Mouse (Mus musculus) stomach, postnatal 0 days (tissue): ENCODE data around the gene Gm49361. TPM values are rescaled to one million over a fixed set of nuclear protein-coding genes. Genes with fewer than 3 reads are reported as not detected.
A peak's percentile ranks its signal among the peaks of the same experiment; 100 is the strongest.

Experiments
- ATAC-seq: fragments of 200-750 bp; cut with Nextera tagmentation; 2 replicates; pipeline ENCODE4 v1.8.0; 2017; ENCODE audit not compliant: low FRiP score, low TSS enrichment
- DNase-seq: peaks from one replicate; pipeline ENCODE4 v3.0.0-alpha.2; 2016; ENCODE audit warnings: low spot score
- H3K27ac ChIP-seq: fragments of 300-500 bp; sonication (generic); replicated peaks from 2 replicates; pipeline ENCODE4 v1.5.1; 2014; ENCODE audit warnings: mild to moderate bottlenecking, control low read depth
- H3K27me3 ChIP-seq: fragments of 300-500 bp; sonication (generic); 2 replicates; pipeline ENCODE4 v1.6.1; 2014; ENCODE audit warnings: low read length; ENCODE audit not compliant: control insufficient read depth, insufficient read depth
- H3K36me3 ChIP-seq: fragments of 300-500 bp; sonication (generic); 2 replicates; pipeline ENCODE4 v1.6.1; 2014; ENCODE audit warnings: low read length, mixed read lengths; ENCODE audit not compliant: control insufficient read depth, insufficient read depth
- H3K4me1 ChIP-seq: fragments of 300-500 bp; sonication (generic); replicated peaks from 2 replicates; pipeline ENCODE4 v1.6.1; 2014; ENCODE audit warnings: antibody characterized with exemption; ENCODE audit not compliant: control insufficient read depth, insufficient read depth
- H3K4me2 ChIP-seq: fragments of 300-500 bp; sonication (generic); replicated peaks from 2 replicates; pipeline ENCODE4 v1.6.1; 2014; ENCODE audit warnings: low read depth, mild to moderate bottlenecking, control low read depth, moderate library complexity
- H3K4me3 ChIP-seq: fragments of 300-500 bp; sonication (generic); 2 replicates; pipeline ENCODE4 v1.5.1; 2014; ENCODE audit warnings: low read depth, low read length, control low read depth
- H3K9ac ChIP-seq: fragments of 300-500 bp; sonication (generic); 2 replicates; pipeline ENCODE4 v1.6.1; 2014; ENCODE audit warnings: mild to moderate bottlenecking, low read length, control low read depth, mixed read lengths
- H3K9me3 ChIP-seq: fragments of 300-500 bp; sonication (generic); 2 replicates; pipeline ENCODE4 v1.6.1; 2016; ENCODE audit warnings: low read length; ENCODE audit not compliant: control insufficient read depth
- CTCF ChIP-seq: IDR thresholded peaks from 2 replicates; pipeline ENCODE4 v1.5.1; 2016; ENCODE audit warnings: antibody characterized with exemption, low read depth, mild to moderate bottlenecking, moderate library complexity
- EP300 ChIP-seq: optimal IDR thresholded peaks from 2 replicates; pipeline ENCODE3; 2016; ENCODE audit warnings: antibody characterized with exemption
- WGBS: fragments of 180-500 bp; shearing (Covaris S2); extraction: QIAGEN DNeasy Blood & Tissue Kit; methylation state at CpG from one replicate; pipeline ENCODE4 v1.1.7; 2014; 5-methylcytosine and 5-hydroxymethylcytosine counted together
- polyA plus RNA-seq: library from polyadenylated mRNA; unstranded; fragments of >200 nt; fragmentation: Nextera tagmentation; extraction: Ambion mirVana; gene quantifications from 2 replicates; pipeline ENCODE4 v1.2.1, GENCODE M21; 2015

The Gm49361 gene
- polyA plus RNA-seq, 1 experiment from 2014 or later: not detected

DNA sequence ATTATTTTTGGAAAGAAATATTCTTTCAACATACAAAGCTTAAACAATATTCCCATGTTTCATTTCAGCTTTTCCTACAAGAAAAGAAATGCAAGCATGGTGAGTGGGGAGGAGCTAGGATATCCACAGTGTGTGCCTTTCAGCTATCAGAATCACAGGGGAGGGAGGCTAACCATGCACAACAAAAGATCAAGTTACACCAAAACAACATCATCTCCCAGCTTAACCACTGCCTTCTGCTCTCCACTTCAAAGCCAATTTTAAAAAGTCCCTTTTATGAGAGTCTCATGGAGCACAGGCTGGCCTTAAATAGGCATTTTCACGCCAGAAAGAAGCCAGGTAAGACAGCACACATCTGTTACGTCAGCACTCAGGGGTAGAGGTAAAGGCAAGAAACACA lies 134.9 kb downstream of the Gm49361 start:
- ATAC-seq (no peak), DNase-seq (no peak)
- Histone ChIP-seq H3K36me3 (no peaks in the 10 kb centered on the region), H3K9me3 (no peaks in the 10 kb centered on the region), H3K4me2 (no peak overlapping the region), H3K27me3 (no peaks in the 10 kb centered on the region), H3K4me3 (no peak overlapping the region), H3K4me1 (0 out of 2 replicates have a peak, but pooled peaks cover 3% of the 10 kb centered on the region), H3K9ac (no peak overlapping the region), H3K27ac (no peak overlapping the region)
- TF ChIP-seq EP300: no peak
- TF ChIP-seq CTCF: no peak
- 80% methylated on average over 2 of the region's 2 CpGs for WGBS

DNA sequence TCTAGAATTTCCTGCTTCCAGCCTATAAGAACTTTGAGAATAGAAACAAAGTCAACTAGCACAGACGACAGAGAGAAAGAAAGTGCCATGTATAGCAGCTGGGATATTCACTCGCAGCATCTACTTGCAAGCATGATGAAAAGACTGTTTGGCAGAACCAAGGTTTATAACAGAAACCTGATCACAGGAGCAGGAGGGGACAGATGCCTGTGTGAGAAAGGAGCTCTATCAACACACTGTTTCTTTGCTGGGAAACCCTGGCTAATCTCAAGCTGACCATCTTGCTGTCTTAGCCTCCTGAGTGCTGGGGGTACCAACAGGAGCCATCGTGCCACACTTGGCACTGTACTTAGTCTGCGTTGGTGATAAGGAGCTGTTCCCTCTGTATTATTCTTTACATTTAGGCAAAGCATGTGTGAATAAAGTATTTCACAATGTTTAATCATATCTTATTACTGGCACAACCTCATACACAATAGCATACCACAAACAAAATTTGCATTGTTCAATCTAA lies 136.0 kb downstream of the Gm49361 start:
- H3K27ac ChIP-seq: no peak overlapping the region
- H3K4me1 ChIP-seq: 0 out of 2 replicates have a peak, but pooled peaks cover 3% of the 10 kb centered on the region
- no peak for ATAC-seq
- no peak overlapping the region for H3K9ac ChIP-seq
- no peak for TF ChIP-seq CTCF
- no peak for TF ChIP-seq EP300
- WGBS: 71% methylated on average over 4 of the region's 4 CpGs
- H3K27me3 ChIP-seq: no peaks in the 10 kb centered on the region
- no peak overlapping the region for H3K4me3 ChIP-seq
- no peak overlapping the region for H3K4me2 ChIP-seq
- H3K9me3 ChIP-seq: no peaks in the 10 kb centered on the region
- no peak for DNase-seq
- H3K36me3 ChIP-seq: no peaks in the 10 kb centered on the region

DNA sequence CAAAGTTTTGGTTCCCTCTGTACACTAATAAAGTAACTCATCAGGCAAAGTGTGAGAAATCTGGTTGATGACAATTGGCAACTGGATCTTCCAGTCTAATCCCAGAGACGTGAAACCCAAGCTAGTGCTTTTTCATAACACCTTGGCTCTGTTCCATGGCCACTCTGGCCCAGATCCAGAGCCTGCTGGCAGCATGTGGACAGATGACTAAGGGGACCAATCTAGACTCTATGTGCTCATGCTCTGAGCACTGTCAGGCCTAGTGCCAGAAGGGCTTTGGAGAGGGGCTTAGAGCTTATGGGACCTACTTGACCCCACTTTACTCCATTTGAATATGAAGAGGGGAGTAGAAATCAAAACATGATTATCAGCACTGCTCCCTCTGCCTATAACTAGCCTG lies 138.4 kb downstream of the Gm49361 start:
- TF ChIP-seq CTCF (no peak), EP300 (no peak)
- Histone ChIP-seq H3K9me3 (no peaks in the 10 kb centered on the region), H3K36me3 (0 out of 2 replicates have a peak, but pooled peaks cover 2% of the 10 kb centered on the region), H3K27ac (0 out of 2 replicates have a peak overlapping the region, but pooled peaks have one; percentile 9), H3K27me3 (no peaks in the 10 kb centered on the region), H3K4me1 (0 out of 2 replicates have a peak, but pooled peaks cover 3% of the 10 kb centered on the region), H3K4me3 (no peak overlapping the region), H3K9ac (no peak overlapping the region), H3K4me2 (no peak overlapping the region)
- ATAC-seq (peak; percentile 80; the same call in 1 of the 2 replicates), DNase-seq (peak; percentile 87)
- 4% methylated on average over 1 of the region's 1 CpGs for WGBS

DNA sequence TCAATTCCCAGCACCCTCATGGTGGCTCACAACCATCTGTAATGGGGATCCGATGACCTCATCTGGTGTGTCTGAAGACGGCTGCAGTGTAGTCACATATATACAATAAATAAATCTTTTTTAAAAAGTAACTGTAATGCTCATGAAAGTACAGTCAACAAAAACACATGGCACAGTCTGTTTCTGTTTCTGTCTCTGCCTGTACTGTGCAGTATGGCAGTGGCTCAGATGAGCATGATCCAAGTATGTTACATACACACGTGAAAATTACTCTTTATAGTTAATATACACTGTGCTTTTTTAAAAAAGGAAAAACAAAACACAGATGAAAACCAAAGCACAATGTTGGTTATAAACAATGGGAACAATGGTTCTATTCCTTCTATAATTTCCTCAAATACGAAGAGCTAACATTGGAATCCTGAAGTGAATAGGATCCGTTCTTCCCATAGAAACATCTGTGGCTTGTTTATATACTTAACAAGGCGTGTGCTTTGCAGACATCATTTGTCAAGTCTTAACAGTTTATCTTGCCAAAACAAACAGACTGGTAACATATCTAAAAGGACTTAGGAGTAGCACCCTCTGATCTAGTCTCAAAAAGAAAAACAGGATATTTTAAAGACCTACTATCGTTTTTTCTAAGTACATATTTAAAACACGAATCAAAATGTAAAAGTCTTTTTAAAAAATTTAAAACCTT lies 139.1 kb downstream of the Gm49361 start:
- Histone ChIP-seq H3K36me3 (0 out of 2 replicates have a peak, but pooled peaks cover 2% of the 10 kb centered on the region), H3K9ac (no peak overlapping the region), H3K4me2 (no peak overlapping the region), H3K27me3 (no peaks in the 10 kb centered on the region), H3K4me1 (0 out of 2 replicates have a peak, but pooled peaks cover 3% of the 10 kb centered on the region), H3K9me3 (no peaks in the 10 kb centered on the region), H3K4me3 (no peak overlapping the region), H3K27ac (no peak overlapping the region)
- no peak for ATAC-seq
- no peak for TF ChIP-seq EP300
- no peak for TF ChIP-seq CTCF
- WGBS: 31% methylated on average over 8 of the region's 8 CpGs
- DNase-seq: no peak

DNA sequence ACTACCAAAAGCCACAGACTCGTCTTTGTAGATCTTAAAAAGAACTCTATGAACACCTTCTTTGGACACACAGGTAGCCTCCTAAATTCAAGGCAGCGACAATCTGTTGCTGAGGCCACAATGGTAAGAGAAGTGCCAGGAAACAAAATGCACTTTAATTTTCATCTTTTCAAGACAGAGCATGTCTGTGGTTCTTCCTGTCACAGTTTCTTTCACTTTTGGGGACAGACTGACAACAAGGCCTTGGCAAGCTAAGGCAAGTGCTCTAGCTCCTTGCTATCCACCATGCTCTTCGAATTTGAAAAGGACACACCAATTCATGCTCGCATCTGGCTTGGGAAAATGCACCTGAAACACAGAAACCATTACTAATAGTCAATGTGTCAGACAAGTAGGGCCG lies 152.6 kb downstream of the Gm49361 start:
- ATAC-seq (no peak), DNase-seq (no peak)
- Histone ChIP-seq H3K9ac (no peak overlapping the region), H3K36me3 (peaks cover 21% of the 10 kb centered on the region), H3K27ac (no peak overlapping the region), H3K27me3 (no peaks in the 10 kb centered on the region), H3K4me1 (no peaks in the 10 kb centered on the region), H3K4me3 (no peak overlapping the region), H3K9me3 (no peaks in the 10 kb centered on the region), H3K4me2 (no peak overlapping the region)
- no peak for TF ChIP-seq EP300
- TF ChIP-seq CTCF: no peak
- 99% methylated on average over 5 of the region's 5 CpGs for WGBS

Other genes starting within 250 kb of the Gm49361 start
- gene Il17d, start 221.3 kb downstream of the Gm49361 start, polyA plus RNA-seq: 8.5 and 10.6 TPM in 2 replicates
- gene Eef1akmt1, start 174.5 kb downstream of the Gm49361 start, polyA plus RNA-seq: 59.5 and 60.9 TPM in 2 replicates
- 6.8 and 7.9 TPM in 2 replicates for gene Xpo4, start 80.7 kb downstream of the Gm49361 start, polyA plus RNA-seq
- gene Lats2, start 12.3 kb upstream of the Gm49361 start, polyA plus RNA-seq: 10.9 and 11.5 TPM in 2 replicates
- 10.3 and 17.2 TPM in 2 replicates for gene Sap18, start 52.1 kb upstream of the Gm49361 start, polyA plus RNA-seq
- 6.0 and 7.4 TPM in 2 replicates for gene Ska3, start 80.1 kb upstream of the Gm49361 start, polyA plus RNA-seq
- gene Mrpl57, start 80.1 kb upstream of the Gm49361 start, polyA plus RNA-seq: 214 and 220 TPM in 2 replicates
- 46.0 and 48.6 TPM in 2 replicates for gene Zdhhc20, start 144.2 kb upstream of the Gm49361 start, polyA plus RNA-seq